Mouse (Mus musculus): ENCODE results near the gene Dnttip1. TPM values are rescaled to one million over a fixed set of nuclear protein-coding genes. Genes with fewer than 3 reads are reported as not detected.
A peak's percentile ranks its signal among the peaks of the same experiment; 100 is the strongest.

Dnttip1 gene
- total RNA-seq (2012; rRNA removed) = 14.0 and 15.2 TPM in 2 replicates
- 17.1 and 17.6 TPM in 2 replicates for total RNA-seq (2014; rRNA removed)
- 29.7 and 35.0 TPM in 2 replicates for polyA plus RNA-seq (2012; ENCODE audit: insufficient read length, low read depth)

DNA sequence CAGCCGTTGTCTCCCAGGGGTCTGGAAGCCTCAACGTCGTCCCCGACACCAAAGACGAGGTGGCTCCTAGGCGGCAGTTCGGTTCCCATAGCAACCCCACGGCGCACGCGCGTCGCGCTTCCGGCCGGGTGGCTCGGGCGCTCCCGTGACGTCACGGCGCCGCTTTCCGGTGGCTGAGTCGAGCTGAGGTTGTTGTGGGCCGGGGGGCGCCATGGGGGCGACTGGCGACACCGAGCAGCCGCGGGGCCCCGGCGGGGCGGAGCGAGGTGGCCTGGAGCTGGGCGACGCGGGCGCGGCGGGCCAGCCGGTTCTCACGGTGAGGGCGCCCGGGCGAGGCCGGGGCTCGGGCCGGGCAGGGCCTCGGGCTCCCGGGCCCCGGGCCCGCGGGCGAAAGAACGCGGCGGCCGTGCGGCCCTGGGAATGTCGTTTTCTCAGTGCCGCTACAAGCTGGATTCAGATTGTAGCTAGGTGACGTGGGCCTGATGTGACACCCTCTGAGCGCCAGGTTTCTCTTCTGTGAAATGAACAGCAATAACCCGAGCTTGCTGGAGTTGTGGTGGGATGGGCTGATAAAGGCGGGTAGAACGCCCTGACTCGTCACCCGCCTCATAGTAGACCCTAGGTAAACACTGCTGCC, at the start of gene Dnttip1, which contains the start of gene Wfdc3:
Dnttip1 (plus strand) TSS at position 141 of the 637 bp plus-strand sequence.
Wfdc3 (minus strand) TSS at position 89 of the 637 bp plus-strand sequence.
- dilution Hi-C loops (cut with MboI; ENCODE audit: extremely low pct_ligation_motif_present, extremely low pct_unique_long_range_greater_than_20kb, low sequenced_read_pairs) = no loop called here
- H3K9me3 ChIP-seq (replicated peaks; ENCODE audit: low read length) = no peaks in the 10 kb centered on the region
- H3K27me3 ChIP-seq (replicated peaks) = peaks cover 45% of the 10 kb centered on the region
- H3K4me2 ChIP-seq (ENCODE audit: insufficient read depth, low read depth, poor library complexity, severe bottlenecking) = peak within 1 kb of the TSS; percentile 96
- H3K79me2 ChIP-seq (replicated peaks; ENCODE audit: control insufficient read depth, extremely low read depth, insufficient read depth, poor library complexity, severe bottlenecking) = peaks cover 7% of the 10 kb centered on the region
- TF ChIP-seq MEF2A (IDR thresholded peaks at IDR 0.05; ENCODE audit: borderline replicate concordance, low read depth, low read length) (no peak), NRF1 (IDR thresholded peaks at IDR 0.05; ENCODE audit: low read depth, low read length) (peak; percentile 93), KAT2A (IDR thresholded peaks at IDR 0.05; ENCODE audit: insufficient replicate concordance, low read length) (peak; percentile 70; the same call in 1 of the 2 replicates), PAX5 (IDR thresholded peaks at IDR 0.05; ENCODE audit: low read length) (no peak), MYC (IDR thresholded peaks at IDR 0.05; ENCODE audit: low read depth, low read length) (no peak), CHD1 (IDR thresholded peaks at IDR 0.05; ENCODE audit: low read depth, low read length) (no peak), EP300 (IDR thresholded peaks at IDR 0.05; ENCODE audit: low read length) (no peak), E2F4 (IDR thresholded peaks at IDR 0.05; ENCODE audit: insufficient replicate concordance, low read depth, low read length) (no peak), GABPA (IDR thresholded peaks at IDR 0.05; ENCODE audit: insufficient replicate concordance, low read depth, low read length) (no peak; the same call in 1 of the 2 replicates), CHD2 (IDR thresholded peaks at IDR 0.05; ENCODE audit: low read length) (no peak), TCF12 (IDR thresholded peaks at IDR 0.05; ENCODE audit: low read depth, low read length) (peak; percentile 39; the same call in 1 of the 2 replicates), NELFE (IDR thresholded peaks at IDR 0.05; ENCODE audit: low read depth, low read length) (no peak; the same call in 1 of the 2 replicates), ZMIZ1 (IDR thresholded peaks at IDR 0.05; ENCODE audit: low read depth, low read length) (0 out of 2 replicates have a peak, but pooled peaks have one; percentile 42), HCFC1 (IDR thresholded peaks at IDR 0.05; ENCODE audit: low read depth, low read length) (peak; percentile 84), ELF1 (IDR thresholded peaks at IDR 0.05; ENCODE audit: low read depth, low read length) (peak; percentile 94), POLR2A (IDR thresholded peaks at IDR 0.05; ENCODE audit: low read depth, low read length) (peak; percentile 66; the same call in 1 of the 2 replicates), SMC3 (IDR thresholded peaks at IDR 0.05; ENCODE audit: low read depth, low read length) (no peak), IRF4 (IDR thresholded peaks at IDR 0.05; ENCODE audit: low read depth, low read length) (no peak), BHLHE40 (IDR thresholded peaks at IDR 0.05; ENCODE audit: low read depth, low read length) (peak; percentile 43; the same call in 1 of the 2 replicates), MXI1 (IDR thresholded peaks at IDR 0.05; ENCODE audit: low read depth, low read length) (peak; percentile 98), MAFK (IDR thresholded peaks at IDR 0.05; ENCODE audit: insufficient replicate concordance, low read length) (no peak), JUND (conservative IDR thresholded peaks at IDR 0.05; ENCODE audit: low read depth, low read length) (no peak), SIN3A (IDR thresholded peaks at IDR 0.05; ENCODE audit: low read length) (peak; percentile 96), USF1 (IDR thresholded peaks at IDR 0.05; ENCODE audit: low read depth, low read length) (no peak), RAD21 (IDR thresholded peaks at IDR 0.05; ENCODE audit: low read depth, low read length) (no peak), MAZ (IDR thresholded peaks at IDR 0.05; ENCODE audit: low read depth, low read length) (no peak)
- peaks cover 16 to 37% of the 10 kb centered on the region in 2 experiments for H3K36me3 ChIP-seq (replicated peaks in 1 of 2; ENCODE audit: control insufficient read depth in 1 of 2, insufficient read depth in 1 of 2, low read length in 1 of 2)
- DNase-seq (ENCODE audit: extremely low read depth) = peak; percentile 90
- H3K4me1 ChIP-seq (ENCODE audit: control insufficient read depth in 1 of 2, insufficient read depth in 2 of 2) = peaks cover 6 to 19% of the 10 kb centered on the region in 2 experiments; a peak in 3 of 4 replicates
- H3K9ac ChIP-seq (ENCODE audit: insufficient read depth, low read depth) = peak within 1 kb of the TSS; percentile 91
- no peak within 1 kb of the TSS for H3K27ac ChIP-seq (ENCODE audit: insufficient read depth, low read depth)
- peak within 1 kb of the TSS; percentile 66 to 96 (median 96) for H3K4me3 ChIP-seq (replicated peaks in 1 of 3; ENCODE audit: low read depth in 2 of 3, low read length in 2 of 3, poor library complexity in 1 of 3)
- in situ Hi-C loops (cut with MboI; ENCODE audit: low pct_ligation_motif_present, low pct_unique_long_range_greater_than_20kb, low sequenced_read_pairs) = loop anchor here (25.0 kb wide), 1 partner anchor 334 kb away; the partner anchor contains the start of genes Matn4 and Rbpjl
